Mouse (Mus musculus) olfactory bulb, adult 2 months (tissue): ENCODE measurements around the gene Inpp5d.

Source experiments
- CTCF ChIP-seq: fragments of 200-500 bp; IDR thresholded peaks from 2 replicates; pipeline ENCODE4 v1.5.1; 2012; ENCODE audit warnings: low read depth, mild to moderate bottlenecking, low read length, moderate library complexity; ENCODE audit not compliant: insufficient read depth
- POLR2A ChIP-seq: fragments of 200-500 bp; IDR thresholded peaks from 2 replicates; pipeline ENCODE4 v1.6.1; 2012; ENCODE audit warnings: mild to moderate bottlenecking, low read depth, low read length, moderate library complexity; ENCODE audit not compliant: insufficient read depth

- TF ChIP-seq CTCF (no peak), POLR2A (no peak)
Measured at GRCm38 (mm10) chr1:87632163-87632562, 12.1 kb downstream of the Inpp5d start.
